Mouse (Mus musculus) liver, adult 2 months (tissue): ENCODE results near the gene Fcmr. TPM values are rescaled to one million over a fixed set of nuclear protein-coding genes. Genes with fewer than 3 reads are reported as not detected.

Experiments
- DNase-seq: peaks from one replicate; pipeline ENCODE4 v3.0.0-alpha.2; 2011; ENCODE audit warnings: low read depth, low spot score; ENCODE audit errors: extremely low read depth
- H3K27ac ChIP-seq: fragments of 200-500 bp; replicated peaks from 2 replicates; pipeline ENCODE4 v1.5.1; 2012; ENCODE audit warnings: low read depth, mild to moderate bottlenecking, control low read depth, inconsistent platforms, low read length; ENCODE audit not compliant: insufficient read depth
- H3K27me3 ChIP-seq: fragments of 200-500 bp; 2 replicates; pipeline ENCODE4 v1.6.1; 2012; ENCODE audit warnings: mild to moderate bottlenecking, moderate library complexity, low read length, inconsistent platforms; ENCODE audit not compliant: control insufficient read depth, insufficient read depth
- H3K36me3 ChIP-seq: fragments of 200-500 bp; 2 replicates; pipeline ENCODE4 v1.6.1; 2012; ENCODE audit warnings: low read length, inconsistent platforms; ENCODE audit not compliant: control insufficient read depth, insufficient read depth
- H3K4me1 ChIP-seq: fragments of 200-500 bp; 2 replicates; pipeline ENCODE4 v1.6.1; 2011; ENCODE audit warnings: low read length; ENCODE audit not compliant: control insufficient read depth, insufficient read depth
- H3K4me3 ChIP-seq: fragments of 200-500 bp; 2 replicates; pipeline ENCODE4 v1.5.1; 2011; ENCODE audit warnings: low read depth, mild to moderate bottlenecking, control low read depth, low read length, moderate library complexity; ENCODE audit not compliant: insufficient read depth
- H3K79me2 ChIP-seq: fragments of 200-500 bp; 2 replicates; pipeline ENCODE4 v1.6.1; 2012; ENCODE audit warnings: inconsistent platforms, mild to moderate bottlenecking, low read length, moderate library complexity; ENCODE audit not compliant: control insufficient read depth, insufficient read depth
- H3K9ac ChIP-seq: fragments of 200-500 bp; 2 replicates; pipeline ENCODE4 v1.6.1; 2012; ENCODE audit warnings: low read depth, mild to moderate bottlenecking, control low read depth, inconsistent platforms, low read length
- CTCF ChIP-seq: fragments of 200-500 bp; IDR thresholded peaks from 2 replicates; pipeline ENCODE4 v1.5.1; 2011; ENCODE audit warnings: low read depth, low read length, control low read depth
- POLR2A ChIP-seq: fragments of 200-500 bp; IDR thresholded peaks from 2 replicates; pipeline ENCODE4 v1.6.1; 2011; ENCODE audit warnings: low read length, control low read depth; ENCODE audit not compliant: insufficient read depth; ENCODE audit errors: extremely low read depth
- WGBS: fragments of 180-500 bp; shearing (Covaris S2); methylation state at CpG from one replicate; pipeline ENCODE4 v1.1.7; 2018; 5-methylcytosine and 5-hydroxymethylcytosine counted together
- polyA plus RNA-seq: library from polyadenylated mRNA; depleted of rRNA; stranded (reverse); fragments of >200 nt; gene quantifications from 2 replicates; pipeline ENCODE4 v1.2.3, GENCODE M21; 2012; rRNA removed
- total RNA-seq: library from RNA; depleted of rRNA; stranded (reverse); fragments of >200 nt; gene quantifications from 2 replicates; pipeline ENCODE4 v1.2.3, GENCODE M21; 2014; rRNA removed

The Fcmr gene
- total and polyA plus RNA-seq, 2 experiments: 0.09 to 2.6 TPM

GRCm38 (mm10) chr1:130911401-130912010, 46.0 kb downstream of the Fcmr start, which contains the start of gene Il20:
Il20 (minus strand) TSS chr1:130911451.
- no peak within 1 kb of the TSS for H3K4me3 ChIP-seq
- WGBS: 68% methylated on average over 12 of the region's 12 CpGs
- H3K9ac ChIP-seq: no peak within 1 kb of the TSS

GRCm38 (mm10) chr1:130918323-130918980, 53.0 kb downstream of the Fcmr start:
- WGBS: 33% methylated on average over 1 of the region's 1 CpGs
- DNase-seq: peak; percentile 10
- Histone ChIP-seq H3K4me3 (no peak overlapping the region), H3K36me3 (no peaks in the 10 kb centered on the region), H3K27me3 (no peaks in the 10 kb centered on the region), H3K79me2 (no peaks in the 10 kb centered on the region), H3K4me1 (no peaks in the 10 kb centered on the region), H3K27ac (no peak overlapping the region), H3K9ac (no peak overlapping the region)
- TF ChIP-seq POLR2A (no peak), CTCF (no peak)

More at GRCm38 (mm10) chr1:130911401-130912010, 46.0 kb downstream of the Fcmr start, which contains the start of gene Il20:
- TF ChIP-seq POLR2A (no peak), CTCF (no peak)
- H3K4me1 ChIP-seq: no peaks in the 10 kb centered on the region
- no peaks in the 10 kb centered on the region for H3K27me3 ChIP-seq
- no peak within 1 kb of the TSS for H3K27ac ChIP-seq
- H3K36me3 ChIP-seq: no peaks in the 10 kb centered on the region
- DNase-seq: peak; percentile 53
- no peaks in the 10 kb centered on the region for H3K79me2 ChIP-seq

- Histone ChIP-seq H3K79me2 (no peaks in the 10 kb centered on the region), H3K4me1 (no peaks in the 10 kb centered on the region), H3K4me3 (no peak overlapping the region), H3K9ac (no peak overlapping the region), H3K27ac (no peak overlapping the region), H3K27me3 (no peaks in the 10 kb centered on the region), H3K36me3 (no peaks in the 10 kb centered on the region)
- TF ChIP-seq CTCF (peak; percentile 48; the same call in 1 of the 2 replicates), POLR2A (no peak)
- no peak for DNase-seq
Observed at GRCm38 (mm10) chr1:130926484-130926883, 61.0 kb downstream of the Fcmr start.

Other genes with a start within 250 kb of the Fcmr start
- gene Zp3r, start 236.0 kb upstream of the Fcmr start, total RNA-seq: not detected in 2 replicates
- not detected in 2 replicates for gene Zp3r, start 236.0 kb upstream of the Fcmr start, polyA plus RNA-seq
- 368 and 394 TPM in 2 replicates for gene C4bp, start 204.0 kb upstream of the Fcmr start, total RNA-seq
- 151 and 182 TPM in 2 replicates for gene C4bp, start 204.0 kb upstream of the Fcmr start, polyA plus RNA-seq
- 0.20 TPM in 1 of 2 replicates, not detected in the other for gene Gm29427, start 149.9 kb upstream of the Fcmr start, total RNA-seq
- gene Gm29427, start 149.9 kb upstream of the Fcmr start, polyA plus RNA-seq: not detected in 2 replicates
- 8.9 and 9.0 TPM in 2 replicates for gene Yod1, start 148.3 kb upstream of the Fcmr start, total RNA-seq
- 1.3 and 1.4 TPM in 2 replicates for gene Yod1, start 148.3 kb upstream of the Fcmr start, polyA plus RNA-seq
- gene Pfkfb2, start 136.4 kb upstream of the Fcmr start, total RNA-seq: 17.8 and 19.5 TPM in 2 replicates
- 5.3 and 8.5 TPM in 2 replicates for gene Pfkfb2, start 136.4 kb upstream of the Fcmr start, polyA plus RNA-seq
- gene AA986860, start 133.7 kb upstream of the Fcmr start, total RNA-seq: 0.65 and 0.74 TPM in 2 replicates
- 0.18 and 0.25 TPM in 2 replicates for gene AA986860, start 133.7 kb upstream of the Fcmr start, polyA plus RNA-seq
- gene Fcamr, start 64.8 kb upstream of the Fcmr start, total RNA-seq: 0.13 and 0.55 TPM in 2 replicates
- gene Fcamr, start 64.8 kb upstream of the Fcmr start, polyA plus RNA-seq: 0.09 TPM in 1 of 2 replicates, not detected in the other
- 482 and 517 TPM in 2 replicates for gene Pigr, start 39.0 kb upstream of the Fcmr start, total RNA-seq
- gene Pigr, start 39.0 kb upstream of the Fcmr start, polyA plus RNA-seq: 579 and 633 TPM in 2 replicates
- gene Il24, start 21.8 kb downstream of the Fcmr start, total RNA-seq: not detected in 2 replicates
- not detected in 2 replicates for gene Il24, start 21.8 kb downstream of the Fcmr start, polyA plus RNA-seq
- gene Il20, start 45.8 kb downstream of the Fcmr start, total RNA-seq: not detected in 2 replicates
- gene Il20, start 45.8 kb downstream of the Fcmr start, polyA plus RNA-seq: not detected in 2 replicates
- not detected in 2 replicates for gene Il19, start 74.4 kb downstream of the Fcmr start, total RNA-seq
- gene Il19, start 74.4 kb downstream of the Fcmr start, polyA plus RNA-seq: not detected in 2 replicates
- 0.28 and 1.7 TPM in 2 replicates for gene Il10, start 154.2 kb downstream of the Fcmr start, total RNA-seq
- not detected in 2 replicates for gene Il10, start 154.2 kb downstream of the Fcmr start, polyA plus RNA-seq
- 29.5 and 30.0 TPM in 2 replicates for gene Mapkapk2, start 232.2 kb downstream of the Fcmr start, total RNA-seq
- 45.1 and 45.4 TPM in 2 replicates for gene Mapkapk2, start 232.2 kb downstream of the Fcmr start, polyA plus RNA-seq